Mouse (Mus musculus) cerebellum, adult 9-10 months (tissue): Measurements from ENCODE around the gene Otud3.
"Not testable (repeated sequence)": the region's sequence is repeated elsewhere in the genome, so short reads cannot be mapped to it uniquely, and the experiment has no call there.

Source experiments
- DNase-seq: peaks from one replicate; pipeline ENCODE4 v3.0.0; 2022

Gene Otud3

DNA sequence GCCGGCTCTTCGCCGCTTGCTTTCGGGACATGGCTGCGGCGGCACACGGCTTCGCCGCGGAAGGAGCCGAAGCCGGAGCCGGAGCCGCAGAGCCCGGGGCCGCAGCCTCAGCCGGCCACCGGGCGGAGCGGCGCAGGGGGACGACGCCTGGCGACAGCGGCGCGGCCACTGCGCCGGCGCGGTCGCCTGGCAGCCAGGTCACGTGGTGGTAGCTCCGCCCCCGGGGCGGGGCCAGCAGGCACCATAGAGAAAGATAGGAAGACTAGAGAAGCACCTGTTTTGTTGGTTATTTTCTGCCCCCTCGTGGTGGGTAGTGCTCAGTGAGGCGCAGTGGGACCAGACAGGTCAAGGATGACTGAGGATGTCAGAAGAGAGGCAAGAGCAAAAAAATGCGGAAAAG, at the start of gene Otud3:
Gene Otud3, minus strand, starts transcription at position 149 of the 400 bp plus-strand sequence.
- peak; percentile 98 for DNase-seq

DNA sequence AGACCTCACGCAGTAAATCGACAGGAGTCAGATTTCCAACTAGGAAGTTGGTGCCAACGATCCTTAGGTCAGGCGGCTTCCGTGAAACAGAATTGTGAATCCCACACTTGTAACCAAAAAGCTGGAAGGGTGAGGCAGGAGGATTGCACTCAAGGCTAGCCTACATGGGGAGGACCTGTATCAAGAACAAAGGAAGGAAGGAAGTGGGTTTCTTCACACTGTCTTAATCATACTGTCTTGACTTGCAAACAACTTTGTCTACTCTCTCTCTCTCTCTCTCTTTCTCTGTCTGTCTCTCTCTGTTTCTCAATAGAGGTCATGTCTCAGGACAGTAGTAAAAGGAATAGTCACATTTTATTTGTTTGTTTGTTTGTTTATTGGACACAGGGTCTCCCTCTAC, 49.0 kb upstream of the Otud3 start:
- no peak for DNase-seq

DNA sequence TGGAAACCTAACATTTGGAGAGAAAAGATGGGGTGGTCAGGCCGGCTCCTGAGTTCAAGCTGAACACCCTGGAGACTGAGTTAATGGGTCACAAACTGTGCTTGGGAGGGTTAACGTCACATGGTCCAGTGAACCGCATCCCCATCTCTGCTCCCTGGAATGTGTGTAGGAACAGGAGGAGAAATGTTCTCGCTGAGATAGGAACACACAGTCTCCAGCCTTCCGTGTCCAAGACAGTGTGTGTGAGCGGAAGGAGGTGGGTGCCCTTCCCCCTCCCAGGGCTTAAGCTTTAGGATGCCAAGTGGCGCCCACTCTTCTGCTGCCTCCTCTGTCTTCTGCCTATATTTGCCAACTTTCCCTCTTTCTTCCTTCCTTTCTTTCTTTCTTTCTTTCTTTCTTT, 46.2 kb upstream of the Otud3 start:
- no peak for DNase-seq

DNA sequence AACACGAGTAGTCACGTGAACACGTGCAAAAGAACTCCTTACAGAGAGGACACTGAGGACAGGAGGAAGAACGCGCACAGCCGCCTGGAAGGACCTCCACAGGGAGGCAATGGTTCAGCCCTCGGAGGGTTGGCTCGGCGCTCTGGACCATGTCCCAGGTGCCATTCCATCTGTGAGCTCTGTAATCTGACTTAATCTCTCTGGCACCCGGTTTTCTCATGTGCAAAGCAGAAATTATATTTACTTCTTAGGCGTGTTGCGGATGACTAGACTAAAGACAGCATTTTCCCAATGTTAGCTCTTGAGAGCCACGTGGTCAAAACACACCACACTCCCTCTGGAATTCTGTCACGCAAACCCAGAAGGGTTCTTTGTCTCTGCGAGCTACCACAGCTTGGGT, 45.4 kb upstream of the Otud3 start:
- DNase-seq = no peak

DNA sequence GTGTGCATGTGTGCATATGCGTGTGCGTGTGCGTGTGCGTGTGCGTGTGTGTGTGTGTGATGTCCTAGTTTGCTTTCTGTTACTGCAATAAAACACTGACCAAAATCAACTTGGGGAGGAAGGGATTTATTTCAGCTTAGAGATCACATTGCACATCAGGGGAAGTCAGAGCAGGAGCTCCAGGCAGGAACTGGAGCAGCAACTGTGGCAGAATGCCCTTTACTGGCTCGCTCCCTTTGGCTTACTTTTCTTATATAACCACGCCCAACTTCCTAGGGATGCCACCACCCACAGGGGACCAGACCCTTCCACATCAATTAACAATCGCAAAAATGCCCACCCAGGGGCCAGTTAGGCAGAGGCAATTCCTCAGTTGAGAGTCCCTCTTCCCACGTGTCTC, 44.9 kb upstream of the Otud3 start:
- no peak for DNase-seq

DNA sequence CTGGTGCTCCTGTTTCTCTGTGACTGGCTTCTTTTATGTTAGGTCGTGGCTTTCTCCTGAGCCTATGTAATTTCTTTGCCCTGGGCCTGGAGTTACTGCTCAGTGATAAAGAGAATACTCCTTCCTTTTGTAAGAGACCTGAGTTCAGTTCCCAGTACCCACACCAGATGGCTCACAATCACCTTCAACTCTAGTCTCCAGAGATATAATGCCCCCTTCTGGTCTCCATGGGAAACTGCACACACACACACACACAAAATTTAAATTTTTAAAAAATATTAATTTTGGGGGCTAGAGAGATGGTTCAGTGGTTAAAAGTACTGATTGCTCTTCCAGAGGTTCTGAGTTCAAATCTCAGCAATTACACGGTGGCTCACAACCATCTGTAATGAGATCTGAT, 34.5 kb upstream of the Otud3 start:
- DNase-seq = no peak

DNA sequence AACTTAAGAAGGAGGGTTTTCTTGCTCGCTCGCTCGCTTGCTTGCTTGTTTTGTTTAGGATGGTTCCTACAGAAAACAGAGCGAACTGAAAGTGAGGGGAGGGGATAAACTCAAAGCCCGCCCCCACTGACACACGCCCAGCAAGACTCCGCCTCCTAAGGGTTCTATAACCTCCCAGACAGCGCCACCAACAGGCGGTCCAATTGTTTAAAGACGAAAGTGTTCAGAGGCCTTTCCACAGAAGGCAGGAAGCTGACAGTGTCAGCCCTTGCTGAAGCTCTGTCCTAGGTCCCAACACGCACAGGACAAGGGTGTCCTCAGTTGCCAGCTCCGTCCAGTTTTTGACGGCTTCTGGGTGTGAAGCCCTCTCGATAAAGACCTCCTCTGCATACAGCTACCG, 30.0 kb upstream of the Otud3 start:
- no peak for DNase-seq

DNA sequence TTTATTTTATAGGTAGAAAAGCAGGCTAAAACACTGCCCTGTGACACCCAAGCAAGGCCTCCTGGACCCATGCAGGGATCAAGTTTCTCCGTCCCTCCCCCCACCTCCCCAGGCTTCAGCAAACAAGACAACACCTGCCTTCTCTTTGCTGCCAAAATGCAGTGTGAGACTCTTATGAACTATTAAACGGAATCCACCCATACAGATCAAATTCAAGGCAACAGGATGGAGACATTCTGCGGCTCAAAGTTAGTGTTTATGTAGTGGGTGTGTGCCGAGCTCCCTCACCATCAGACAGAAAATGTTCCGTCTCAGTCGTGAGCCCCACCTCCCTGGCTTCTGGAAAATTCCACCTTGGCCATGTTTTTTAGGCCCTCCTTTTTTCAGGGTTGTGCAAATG, 28.2 kb upstream of the Otud3 start:
- DNase-seq = no peak

DNA sequence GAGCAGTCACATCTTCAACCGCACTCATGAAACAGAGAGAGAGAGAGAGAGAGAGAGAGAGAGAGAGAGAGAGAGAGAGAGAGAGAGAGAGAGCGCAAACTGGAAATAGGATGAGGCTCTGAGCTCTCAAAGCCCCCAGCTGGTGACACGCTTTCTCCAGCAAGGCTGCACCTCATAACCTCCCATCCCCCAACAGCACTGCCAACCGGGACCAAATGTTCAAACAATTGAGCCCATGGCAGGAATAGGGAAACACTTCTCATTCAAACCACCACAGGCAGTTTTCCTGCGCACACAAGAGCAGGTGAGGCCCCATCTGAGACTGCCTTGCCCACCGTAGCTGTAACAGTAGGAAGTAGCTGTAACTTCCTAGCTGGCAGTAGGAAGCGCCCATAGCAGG, 27.7 kb upstream of the Otud3 start:
- no peak for DNase-seq

DNA sequence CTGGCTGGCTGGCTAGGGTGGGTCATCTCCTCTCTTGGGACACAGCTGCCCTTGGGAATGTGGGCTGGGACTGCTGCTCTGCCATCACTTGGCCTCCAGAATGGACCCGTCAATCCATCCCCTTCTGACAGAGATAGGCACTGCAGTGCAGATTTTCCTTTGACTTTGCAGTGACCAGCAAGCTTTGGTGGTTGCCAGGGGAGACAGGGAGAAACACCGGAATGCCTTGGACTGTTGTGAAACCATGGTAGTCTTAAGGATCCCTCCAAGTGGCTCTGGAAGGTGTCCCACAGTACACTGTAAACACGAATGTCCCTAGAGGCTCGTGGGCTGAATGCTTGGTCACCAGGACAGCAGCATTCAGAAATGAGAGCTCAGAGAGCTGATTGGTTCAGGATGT, 25.7 kb upstream of the Otud3 start:
- DNase-seq = no peak

DNA sequence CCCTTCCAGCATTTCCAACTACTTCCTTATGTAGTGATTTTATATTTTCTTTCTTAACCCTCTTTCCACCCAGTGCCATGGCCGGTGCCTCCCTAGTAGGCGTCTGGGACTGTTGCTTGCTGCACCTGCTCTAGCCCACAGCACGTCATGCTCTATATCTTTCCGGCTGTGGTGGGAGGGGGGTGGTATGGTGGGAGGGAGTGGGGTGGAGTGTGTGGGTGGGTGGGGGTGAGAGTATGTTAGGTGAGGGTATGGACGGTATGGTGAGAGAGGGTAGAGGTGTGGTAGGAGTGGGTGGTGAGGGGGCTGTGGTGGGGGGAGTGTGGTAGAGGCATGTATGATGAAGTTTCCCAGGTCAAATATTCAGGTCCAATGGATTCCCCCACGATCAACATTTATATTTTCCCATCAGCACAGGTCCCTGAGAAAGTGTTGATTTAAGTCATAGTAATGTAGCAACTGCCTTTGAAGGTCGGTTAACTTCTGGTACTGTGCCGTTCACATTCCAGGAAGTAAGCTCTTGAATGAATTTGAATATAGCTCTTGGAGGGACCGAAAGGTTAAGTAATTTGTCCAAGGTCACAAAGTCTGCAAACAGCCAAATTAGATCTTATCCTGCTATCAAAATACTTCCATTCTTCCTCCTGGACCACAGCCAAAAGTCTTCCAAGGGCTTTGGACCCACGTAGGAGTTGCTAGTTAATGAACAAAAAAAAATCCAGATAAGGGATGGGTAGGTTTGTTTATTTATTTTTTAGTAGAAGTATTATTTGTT, 24.9 kb upstream of the Otud3 start:
- DNase-seq = no peak

DNA sequence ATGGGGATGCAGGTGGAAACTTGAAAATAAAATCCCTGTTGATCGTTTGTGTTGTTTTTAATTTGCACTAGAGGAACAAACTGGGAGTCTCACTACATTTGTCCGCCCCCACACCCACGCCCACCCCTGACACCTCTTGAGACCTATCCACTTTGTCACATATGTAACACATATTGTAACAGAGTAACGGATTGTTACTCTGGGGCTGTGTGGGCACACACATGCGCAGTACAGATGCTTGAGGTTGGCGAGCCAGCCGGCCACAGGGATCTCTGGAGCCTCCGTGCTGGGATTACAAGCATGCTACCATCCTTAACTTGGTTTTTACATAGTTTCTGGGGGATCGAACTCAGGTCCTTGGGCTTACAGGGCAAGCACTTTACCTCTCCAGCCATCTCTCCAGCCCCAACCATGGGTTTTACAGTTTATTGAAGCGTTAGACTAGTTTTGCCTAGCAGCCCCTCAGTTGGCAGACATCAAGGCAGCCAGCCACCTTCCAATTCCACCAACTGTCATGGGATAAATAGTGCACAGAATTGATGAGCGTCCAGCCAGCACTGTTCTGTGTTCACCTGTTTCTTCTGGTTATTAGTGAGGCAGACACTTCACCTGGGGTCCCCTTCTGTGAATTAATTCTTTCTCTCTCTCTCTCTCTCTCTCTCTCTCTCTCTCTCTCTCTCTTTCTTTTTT, 20.9 kb upstream of the Otud3 start:
- DNase-seq = no peak

DNA sequence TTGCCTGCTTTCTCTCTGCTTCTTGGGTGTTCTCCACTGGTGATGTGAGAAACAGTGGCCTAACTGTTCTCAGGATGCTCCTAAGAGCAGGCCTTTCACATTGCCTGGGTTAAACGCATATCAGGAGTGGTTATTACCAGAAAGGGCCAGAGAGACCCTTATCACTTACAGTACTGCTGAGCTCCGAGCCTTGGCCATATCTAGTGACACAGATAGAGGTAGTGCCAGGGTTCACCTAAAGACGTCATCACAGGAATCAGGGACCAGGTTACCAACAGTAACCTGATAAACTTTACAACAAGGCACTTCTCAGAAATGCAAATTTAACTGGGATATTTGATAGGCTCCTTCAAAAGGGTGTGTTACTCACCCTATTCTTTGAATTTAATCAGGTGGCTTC, 20.1 kb upstream of the Otud3 start:
- DNase-seq = no peak

DNA sequence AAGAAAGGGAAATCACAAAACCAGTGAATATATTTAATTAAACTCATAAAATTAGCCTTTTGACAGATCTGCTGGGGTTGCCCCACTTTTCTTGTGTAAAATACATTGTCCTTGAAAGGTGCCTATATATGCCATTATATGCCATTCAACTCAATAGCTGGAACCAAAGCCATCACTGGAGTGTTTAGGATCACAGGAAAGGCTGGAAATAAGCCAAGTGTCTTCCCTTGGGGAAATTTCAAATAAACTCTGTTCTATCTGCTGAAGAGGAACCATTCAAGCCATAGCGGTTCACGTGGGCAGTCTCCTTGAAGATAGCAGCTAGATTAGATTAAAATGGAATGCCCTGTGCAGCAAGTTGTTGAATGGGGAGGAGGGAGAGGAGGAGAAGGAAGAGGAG, 11.8 kb upstream of the Otud3 start:
- DNase-seq = no peak

DNA sequence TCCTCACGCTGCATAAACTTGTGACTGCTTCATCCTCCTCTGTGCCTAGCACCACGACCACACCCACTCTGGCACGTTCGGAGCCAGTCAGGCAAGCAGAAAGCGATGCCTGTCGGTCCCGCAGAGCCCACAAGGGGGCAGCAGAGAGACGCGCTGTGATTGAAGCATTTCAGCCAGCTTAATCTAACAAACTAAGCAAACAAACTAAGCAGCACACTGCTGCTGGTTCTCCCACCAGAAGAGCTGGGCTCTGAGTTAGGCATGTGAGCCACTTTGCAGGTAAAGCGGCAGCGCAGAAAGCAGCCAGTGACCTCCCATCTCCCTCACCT, 8.3 kb upstream of the Otud3 start:
- peak; percentile 91 for DNase-seq

DNA sequence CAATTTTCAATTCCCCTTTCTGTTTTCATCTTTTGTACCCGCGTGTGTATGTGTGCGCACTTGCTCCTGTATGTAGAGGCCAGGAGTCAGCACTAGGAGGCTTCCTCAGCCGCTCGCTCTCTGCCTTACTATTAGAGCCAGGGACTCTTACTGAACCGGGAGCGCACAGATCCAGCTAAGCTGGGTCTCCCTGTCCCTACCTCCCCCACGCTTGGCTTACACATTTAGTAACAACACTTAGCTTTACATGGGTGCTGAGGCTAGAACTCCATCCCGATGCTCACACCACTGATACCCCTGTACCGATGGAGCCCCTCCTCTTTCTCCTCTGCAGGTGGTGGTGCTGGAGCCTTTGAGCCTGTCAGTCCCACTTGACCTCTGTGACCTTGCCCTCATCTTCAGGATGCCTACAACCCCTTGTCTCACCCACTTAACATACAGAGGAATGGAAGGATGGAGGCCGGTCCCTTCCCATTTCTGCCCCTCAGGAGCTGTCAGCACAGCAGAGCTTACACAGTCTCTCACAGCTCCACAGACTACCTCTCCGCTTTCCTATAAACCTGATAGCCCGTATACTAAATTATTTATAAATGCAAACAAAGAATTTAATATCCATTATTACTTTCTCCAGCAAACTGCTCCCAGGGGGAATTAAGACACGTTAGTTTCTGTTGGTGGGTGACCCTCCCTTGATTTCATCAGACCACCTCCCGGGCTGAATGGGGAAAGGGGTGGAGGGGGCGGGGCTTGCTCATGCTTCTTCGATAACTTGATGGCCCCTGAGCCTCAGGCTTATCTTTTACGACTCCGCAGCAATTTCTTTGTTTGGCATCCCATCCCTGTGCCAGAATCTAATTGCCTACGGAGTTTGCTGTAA, 7.7 kb upstream of the Otud3 start:
- DNase-seq = no peak

DNA sequence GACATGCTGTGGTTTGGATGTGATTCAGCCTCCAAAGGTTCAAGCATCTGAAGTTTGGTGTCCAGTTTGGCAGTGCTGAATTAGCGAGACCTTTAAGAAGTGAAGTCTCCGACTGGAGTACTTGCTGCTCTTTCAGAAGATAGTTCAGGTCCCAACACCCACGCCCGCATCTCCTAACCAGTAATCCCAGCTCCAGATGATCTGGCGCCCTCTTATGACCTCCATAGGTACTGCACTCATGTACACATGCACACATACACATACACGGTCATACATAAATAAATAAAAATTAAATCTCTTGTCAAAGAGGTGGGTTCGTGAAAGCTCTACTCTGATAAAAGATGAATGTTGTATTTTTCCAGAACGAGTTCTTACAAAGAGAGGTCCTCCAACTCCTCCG, 3.5 kb upstream of the Otud3 start:
- no peak for DNase-seq

DNA sequence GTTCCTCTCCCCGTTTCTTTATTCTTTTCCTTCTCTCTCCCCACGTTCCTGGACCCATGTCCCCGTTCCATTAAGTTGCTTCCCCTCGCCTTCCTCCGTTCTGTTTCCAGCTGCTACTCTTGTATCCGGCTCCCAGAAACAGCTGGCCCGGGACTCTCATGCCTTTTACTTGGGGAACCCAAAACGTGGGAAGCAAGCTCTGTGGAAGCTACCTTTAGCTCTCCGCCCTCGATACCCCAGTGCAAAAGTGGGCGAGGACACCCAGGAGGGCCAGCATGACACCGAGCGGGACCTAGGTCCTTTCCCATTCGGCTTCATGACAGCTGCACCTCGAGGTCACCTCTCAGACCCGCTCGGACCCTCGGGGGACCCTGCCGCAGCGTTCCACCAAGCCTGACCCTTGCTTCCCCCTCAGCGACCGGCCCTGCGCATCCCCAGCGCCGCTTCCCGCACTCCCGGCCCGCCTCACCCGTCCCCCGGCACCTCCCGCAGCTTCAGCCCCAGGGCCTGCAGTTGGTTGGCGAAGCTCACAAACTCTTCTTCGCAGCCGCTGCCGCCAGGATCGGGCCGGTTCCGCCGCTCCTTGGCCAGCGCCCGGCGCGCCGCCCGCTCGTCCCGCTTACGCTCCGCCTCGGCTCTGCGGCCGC, 481 bp downstream of the Otud3 start:
- DNase-seq = peak; percentile 29

DNA sequence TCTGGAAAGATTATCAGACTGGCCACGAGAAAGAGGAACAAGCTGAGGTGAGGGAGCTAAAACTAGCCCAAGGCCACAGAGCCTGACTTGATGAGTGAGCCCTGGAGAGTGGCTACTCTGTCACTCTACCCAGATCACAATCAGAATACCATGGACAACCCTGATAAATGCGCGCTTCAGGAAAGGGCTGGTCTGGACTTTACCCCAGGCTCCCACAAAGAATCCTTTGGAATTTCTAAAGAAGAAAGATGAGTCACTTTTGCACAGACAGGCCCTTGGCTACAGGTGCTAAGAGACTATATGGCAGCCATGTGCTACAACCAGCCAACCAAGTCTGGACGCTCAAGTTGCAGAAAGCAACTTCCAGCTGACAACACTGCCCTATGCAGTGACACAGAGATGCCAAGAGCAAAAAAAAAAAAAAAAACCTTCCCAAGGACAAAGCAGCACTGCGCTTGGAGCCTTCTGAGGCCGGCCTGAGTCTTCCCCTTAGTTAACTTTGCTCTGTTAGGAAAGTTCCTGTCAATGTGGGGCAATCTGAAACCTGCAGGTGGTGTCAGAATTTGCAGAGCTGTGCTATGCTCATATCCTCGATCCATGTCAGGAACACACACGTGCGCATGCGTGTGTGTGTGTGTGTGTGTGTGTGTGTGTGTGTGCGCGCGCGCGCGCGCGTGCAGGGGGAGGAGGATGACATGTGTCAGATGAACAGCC, 8.0 kb downstream of the Otud3 start:
- no peak for DNase-seq

DNA sequence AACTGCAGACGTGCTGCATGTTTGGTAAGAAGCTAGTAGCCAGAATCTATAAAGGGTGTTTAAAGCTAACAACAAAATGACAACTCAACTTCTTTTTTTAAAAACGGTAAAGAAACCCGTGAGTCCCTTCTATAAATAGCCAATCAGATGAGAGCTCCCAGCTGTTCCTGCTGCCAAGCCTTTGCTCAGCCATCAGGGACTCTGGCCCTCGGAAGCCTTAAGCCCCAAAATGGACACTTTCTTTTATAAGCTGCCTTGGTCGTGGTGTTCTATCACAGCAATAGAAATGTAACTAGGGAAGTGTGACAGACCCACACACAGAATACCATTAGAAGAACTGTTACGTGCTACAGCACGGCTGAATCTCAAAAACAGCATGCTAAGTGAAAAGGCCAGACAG, 14.4 kb downstream of the Otud3 start:
- DNase-seq = no peak

DNA sequence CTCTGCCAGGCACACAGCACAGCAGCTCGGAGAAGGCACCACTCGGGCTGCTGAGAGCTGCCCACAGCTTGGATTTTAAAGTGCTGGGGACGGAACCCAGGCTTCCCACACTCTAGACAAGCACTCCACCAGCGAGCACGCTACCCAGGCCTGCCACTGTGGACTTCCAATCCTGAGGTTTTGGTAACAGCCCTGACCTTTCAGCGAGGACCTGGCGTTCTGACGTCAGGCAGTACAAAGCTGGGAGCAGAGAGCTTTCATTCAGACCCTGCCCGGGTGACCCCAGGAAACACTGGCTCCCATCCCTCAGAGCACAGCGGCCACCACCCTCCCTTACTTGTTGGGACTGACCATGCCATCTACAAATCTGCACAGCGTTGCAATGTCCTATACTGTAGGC, 20.0 kb downstream of the Otud3 start:
- not testable (repeated sequence) for DNase-seq

DNA sequence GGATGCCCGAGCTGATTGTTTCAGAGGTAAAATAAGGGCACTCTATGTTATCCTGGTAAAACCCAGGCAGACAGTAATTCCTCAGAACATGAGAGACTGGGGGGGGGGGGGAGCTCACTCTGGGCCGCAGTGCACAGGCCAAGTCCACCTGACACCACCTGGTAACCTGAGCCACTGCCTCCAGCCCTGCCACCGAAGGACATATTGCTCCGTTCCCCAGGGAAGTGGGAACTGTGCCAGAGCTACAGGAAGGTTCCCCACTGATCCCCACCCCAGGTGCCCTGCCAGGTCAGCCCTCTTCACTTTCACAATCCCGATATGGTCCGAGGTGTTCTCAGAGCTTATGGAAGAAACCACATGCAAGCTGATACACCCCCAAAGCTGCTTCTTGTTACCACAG, 21.1 kb downstream of the Otud3 start:
- DNase-seq = no peak

DNA sequence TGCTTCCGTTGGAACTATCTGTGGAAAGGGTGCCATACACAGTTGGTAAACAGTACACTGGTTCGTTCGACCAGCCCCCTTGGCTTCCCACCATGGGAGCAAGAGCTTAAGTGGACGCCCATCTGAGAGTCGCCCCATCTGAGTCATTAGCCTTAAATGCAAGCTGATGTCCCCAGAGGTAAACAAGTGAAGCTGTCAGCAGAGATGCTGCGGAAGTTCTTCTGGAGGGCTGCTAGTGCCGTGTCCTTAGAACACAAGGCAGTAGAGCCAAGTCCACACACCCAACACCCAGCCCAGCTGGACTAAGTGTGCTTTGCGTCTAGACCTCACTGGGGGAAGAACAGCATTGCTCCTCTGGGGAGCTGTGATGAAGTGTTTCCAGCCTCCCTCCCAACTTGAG, 24.1 kb downstream of the Otud3 start:
- no peak for DNase-seq
